Mouse (Mus musculus) heart, postnatal 10 days (tissue): ENCODE measurements around the gene Wdr47. TPM values are rescaled to one million over a fixed set of nuclear protein-coding genes. Genes with fewer than 3 reads are reported as not detected.
"Not testable (repeated sequence)": the region's sequence is repeated elsewhere in the genome, so short reads cannot be mapped to it uniquely, and the experiment has no call there.

Source experiments
- DNase-seq, 2 experiments: peaks; one replicate each; pipeline ENCODE4 v3.0.0; 2021
- intact Hi-C: fragments of 180-260 bp; cut with DNase I; formaldehyde crosslinking; loops from one replicate; pipeline ENCODE4 v1.15.1; 2025
- total RNA-seq, 2 experiments: library from RNA; stranded (reverse); gene quantifications; 2 replicates each; pipeline ENCODE4 v1.2.3; 2021

Wdr47 gene
- total RNA-seq, 2 experiments from 2014 or later: 8.4 to 8.7 TPM

DNA sequence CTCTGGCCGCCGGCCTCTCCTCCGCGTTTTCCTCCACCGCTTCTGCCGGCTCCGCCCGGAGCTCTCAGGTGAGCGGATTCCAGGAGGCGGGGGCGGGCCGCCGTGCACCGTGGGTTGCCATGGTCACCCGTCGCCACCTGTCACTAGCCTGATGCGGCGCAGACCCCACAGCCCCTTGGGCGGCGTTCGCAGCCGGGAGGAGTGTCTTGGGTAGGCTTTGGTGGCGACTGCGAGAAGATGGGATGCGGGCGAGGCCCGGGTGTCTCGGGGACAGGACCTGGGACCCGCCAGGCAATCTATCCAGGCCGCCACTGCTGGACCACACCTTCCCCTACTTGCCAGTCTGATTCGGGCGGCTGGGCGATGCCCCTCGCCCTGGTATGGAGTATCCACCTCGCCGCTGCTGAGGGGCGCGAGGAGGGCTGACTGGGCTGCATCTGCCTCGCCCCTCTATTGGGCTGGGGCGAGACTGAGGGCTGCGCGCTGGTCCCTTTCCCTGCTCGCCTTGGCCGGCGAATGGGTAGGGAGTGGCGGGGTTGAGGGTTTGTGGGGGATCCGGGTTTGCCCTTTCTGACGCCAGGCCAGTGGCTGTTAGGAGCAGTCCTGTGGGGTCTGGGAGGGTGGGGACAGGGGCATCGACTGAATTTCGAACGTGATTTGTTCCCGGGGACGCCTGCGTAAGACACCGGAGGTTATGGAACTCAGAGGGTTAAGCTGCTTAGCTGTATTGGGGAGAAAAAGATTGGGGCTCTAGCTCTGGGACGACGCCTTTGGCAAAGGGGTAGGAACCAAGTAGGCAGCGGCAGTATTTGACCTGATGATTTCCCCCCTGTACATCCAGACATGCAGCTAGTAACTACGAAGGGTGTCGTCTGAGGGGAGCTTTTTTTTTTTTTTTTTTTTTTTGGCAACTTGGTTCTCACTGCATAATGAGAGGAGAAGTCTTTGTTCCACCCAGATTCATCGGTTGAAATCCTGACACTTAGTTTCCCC lies 747 bp downstream of the Wdr47 start:
- intact Hi-C loops: no loop called here

DNA sequence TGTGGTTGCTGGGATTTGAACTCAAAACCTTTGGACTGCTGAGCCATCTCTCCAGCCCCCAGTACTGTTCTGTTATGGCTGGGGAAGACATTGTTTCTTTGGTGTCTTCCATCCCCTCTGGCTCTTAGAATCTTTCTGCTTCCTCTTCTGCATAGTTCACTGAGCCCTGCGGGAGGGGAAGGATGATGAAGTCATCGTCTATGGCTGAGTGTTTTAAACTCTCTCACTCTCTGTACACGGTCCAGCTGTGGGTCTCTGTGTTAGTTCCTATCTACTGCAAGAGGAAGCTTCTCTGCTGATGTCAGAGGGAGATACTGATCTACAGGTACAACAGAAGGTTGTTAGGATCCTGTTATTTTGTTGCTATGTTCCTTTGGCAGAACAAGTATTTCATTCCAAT lies 17.8 kb downstream of the Wdr47 start:
- intact Hi-C loops: no loop called here
- peak; percentile 7 to 15 for DNase-seq

More for the DNA sequence above, 747 bp downstream of the Wdr47 start:
- no peak for DNase-seq

DNA sequence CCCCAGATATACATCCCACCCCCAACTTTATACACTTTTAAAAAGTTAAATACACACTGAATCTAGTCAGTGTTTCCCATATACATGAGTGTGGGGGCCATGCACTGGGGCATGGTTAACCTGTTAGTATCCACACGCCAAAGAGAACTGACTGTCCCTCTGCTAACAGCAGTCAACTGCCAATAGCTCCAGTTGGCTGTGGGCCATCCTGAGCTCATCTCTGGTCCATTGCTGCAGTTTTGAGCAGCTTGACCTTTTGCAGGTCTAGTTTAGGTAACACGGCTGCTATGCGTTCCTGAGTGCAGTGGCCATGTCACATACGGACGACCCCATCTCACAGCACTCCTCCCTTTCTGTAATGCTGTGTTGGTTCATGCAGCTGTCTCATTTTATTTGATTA lies 43.7 kb downstream of the Wdr47 start:
- intact Hi-C loops: no loop called here

DNA sequence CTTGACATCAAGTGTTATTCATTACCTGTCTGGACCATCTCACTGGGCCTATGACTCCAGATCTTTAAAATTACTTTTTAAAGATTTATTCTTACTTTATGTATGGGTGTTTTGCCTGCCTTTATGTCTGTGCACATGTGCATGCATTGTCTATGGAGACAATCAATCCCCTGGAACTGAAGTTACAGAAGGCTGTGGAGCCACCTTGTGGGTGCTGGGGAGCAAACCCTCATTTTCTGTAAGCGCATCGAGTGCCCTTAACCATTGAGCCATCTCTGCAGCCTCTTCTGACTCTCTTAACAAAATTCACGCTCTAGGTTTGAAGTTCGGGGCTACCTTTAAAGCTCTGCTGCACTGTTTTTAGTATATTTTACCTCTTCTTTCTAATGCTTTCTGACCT lies 48.3 kb downstream of the Wdr47 start:
- intact Hi-C loops: no loop called here

More for the DNA sequence above, 43.7 kb downstream of the Wdr47 start:
- DNase-seq: no peak

DNA sequence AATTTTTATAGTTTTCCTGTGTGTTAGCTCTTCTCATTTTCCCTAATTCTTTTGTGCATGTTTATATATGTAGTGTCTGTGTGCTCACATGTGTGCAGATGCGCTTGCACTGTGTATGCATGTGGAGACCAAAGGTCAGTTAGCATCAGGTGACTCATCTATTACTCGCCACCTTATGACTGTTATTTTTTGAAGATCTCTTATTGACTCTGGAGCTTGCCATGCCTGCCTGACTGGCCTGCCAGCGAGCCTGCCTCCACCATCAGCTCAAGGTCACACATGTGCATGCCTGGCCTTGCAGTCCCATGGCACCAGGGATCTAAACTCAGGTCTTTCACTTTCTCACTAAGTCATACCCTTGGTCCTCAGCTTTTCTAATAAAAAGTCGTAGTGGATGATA lies 49.9 kb downstream of the Wdr47 start:
- intact Hi-C loops: no loop called here
- DNase-seq: no peak

More for the DNA sequence above, 48.3 kb downstream of the Wdr47 start:
- no peak for DNase-seq

DNA sequence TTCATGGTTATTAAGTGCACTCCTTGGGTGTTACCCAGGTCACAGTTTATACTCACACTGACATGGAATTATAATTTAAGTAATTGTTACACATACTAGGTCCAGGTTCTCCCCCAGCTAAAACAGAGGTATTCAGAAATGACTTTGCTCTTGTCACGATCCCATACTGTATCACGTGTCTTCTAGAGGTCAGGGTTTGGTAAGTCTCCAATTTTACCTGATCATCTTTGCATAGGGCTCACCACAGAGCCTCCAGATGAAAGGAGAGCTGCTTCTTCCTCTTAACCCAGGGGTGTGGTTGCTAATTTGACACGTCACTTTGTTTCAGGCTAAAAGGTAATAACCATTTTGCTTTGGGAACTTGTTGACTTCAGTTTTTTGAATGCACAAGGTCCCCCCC lies 53.8 kb downstream of the Wdr47 start:
- no peak for DNase-seq
- intact Hi-C loops: no loop called here

DNA sequence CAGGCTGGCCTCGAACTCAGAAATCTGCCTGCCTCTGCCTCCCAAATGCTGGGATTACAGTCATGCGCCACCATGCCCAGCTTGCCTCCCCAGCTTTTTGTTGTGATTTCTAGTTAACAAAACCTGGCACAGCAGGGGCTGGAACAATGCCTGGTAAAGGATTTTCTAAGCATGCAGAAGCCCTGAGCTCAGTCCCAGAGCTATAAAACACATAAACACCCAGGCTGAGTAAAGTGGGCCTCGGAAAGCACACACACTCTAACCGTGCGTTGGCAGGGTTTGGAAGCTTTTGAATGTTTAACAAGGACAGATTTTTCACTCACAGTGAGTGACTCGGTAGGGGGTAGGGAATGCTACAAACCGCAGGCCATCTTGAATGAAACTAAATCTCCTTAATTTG lies 55.0 kb downstream of the Wdr47 start:
- no peak for DNase-seq
- intact Hi-C loops: no loop called here

DNA sequence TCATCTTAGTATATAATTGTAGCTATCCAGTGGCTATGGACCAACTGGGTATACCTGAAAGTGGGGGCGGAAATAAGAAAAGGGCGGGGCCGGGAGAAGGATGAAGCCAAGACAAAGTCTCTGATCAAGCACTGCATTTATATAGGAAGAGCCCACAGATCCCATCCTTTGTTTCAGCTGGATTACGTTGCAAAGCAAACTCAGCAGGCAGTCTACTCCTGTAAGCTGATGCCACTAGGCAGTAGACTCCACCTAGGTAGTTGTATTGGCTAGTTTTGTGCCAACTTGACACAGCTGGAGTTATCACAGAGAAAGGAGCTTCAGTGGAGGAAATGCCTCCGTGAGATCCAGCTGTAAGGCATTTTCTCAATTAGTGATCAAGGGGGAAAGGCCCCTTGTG lies 56.6 kb downstream of the Wdr47 start:
- DNase-seq, intact Hi-C loops: not testable (repeated sequence)

DNA sequence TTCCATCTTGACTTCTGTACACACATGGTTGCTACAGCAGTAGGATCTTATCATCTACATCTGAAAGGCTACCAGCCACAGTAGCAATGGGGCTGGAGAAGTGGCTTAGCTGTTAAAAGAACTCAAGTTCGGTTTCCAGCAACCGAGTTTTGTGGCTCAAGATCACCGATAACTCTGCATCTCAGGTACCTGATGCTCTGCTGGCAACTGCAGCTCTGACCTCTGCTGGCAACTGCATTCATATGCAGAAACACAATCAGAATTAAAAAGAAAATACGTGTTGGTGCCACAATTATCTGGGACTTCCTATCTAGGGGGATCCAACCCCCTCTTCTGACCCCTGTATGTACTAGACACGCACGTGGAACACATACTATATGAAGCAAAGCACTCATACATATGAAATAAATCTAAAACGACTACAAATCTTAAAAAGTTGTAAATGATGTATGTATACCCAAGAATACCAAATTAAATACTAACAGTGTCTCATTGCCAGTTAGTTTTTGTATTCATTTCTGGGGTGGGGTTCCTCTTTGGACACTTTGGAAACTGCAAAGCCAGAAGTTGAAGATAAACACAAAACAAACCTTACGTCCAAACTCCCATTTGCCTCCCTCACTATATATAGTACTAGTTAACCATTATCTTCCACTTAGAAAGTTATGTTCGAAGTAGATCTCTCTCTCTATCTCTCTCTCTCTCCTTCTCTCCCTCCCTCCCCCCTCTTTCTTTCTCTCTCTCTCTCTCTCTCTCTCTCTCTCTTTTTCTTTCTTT lies 62.0 kb downstream of the Wdr47 start:
- intact Hi-C loops: loop anchor here (5.0 kb wide), 1 partner anchor 81 kb away; the partner anchor contains the start of gene Taf13
- DNase-seq: no peak

DNA sequence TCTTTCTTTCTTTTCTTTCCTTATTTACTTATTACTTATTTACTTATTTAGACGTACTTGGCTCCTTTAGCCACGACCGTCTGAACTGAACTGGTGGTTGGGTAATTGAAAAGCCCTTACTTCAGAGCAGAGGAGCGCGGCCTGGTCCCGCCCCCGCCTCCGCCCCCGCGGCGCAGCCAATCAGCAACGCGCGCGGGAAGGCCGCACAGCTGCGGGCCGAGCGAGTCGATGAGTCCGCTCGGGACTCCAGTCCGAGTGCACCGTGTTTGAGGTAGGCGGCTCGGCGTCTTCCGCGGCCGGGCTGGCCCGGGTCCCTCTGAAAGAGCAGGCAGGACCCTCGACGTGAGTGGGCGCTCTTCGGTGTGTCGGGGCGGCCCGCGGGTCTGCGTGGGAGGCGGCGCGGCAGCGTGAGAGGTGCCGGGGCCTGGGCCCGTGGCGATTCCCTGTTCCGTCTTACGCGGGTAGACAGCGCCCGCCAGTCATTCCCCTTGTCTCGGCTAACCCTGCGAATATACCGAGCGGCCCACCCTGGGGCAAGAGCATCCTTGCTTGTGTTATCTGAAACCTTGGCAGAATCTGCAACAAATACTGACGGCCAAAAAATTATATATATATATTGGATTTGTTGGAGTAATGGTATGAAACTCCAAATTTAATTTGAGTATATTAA lies 62.8 kb downstream of the Wdr47 start, which contains the start of gene Clcc1:
Gene Clcc1, plus strand, starts transcription at position 204 of the 670 bp plus-strand sequence.
- peak; percentile 98 for DNase-seq
- intact Hi-C loops: loop anchor here (5.0 kb wide), 1 partner anchor 82 kb away; the partner anchor contains the start of gene Taf13

DNA sequence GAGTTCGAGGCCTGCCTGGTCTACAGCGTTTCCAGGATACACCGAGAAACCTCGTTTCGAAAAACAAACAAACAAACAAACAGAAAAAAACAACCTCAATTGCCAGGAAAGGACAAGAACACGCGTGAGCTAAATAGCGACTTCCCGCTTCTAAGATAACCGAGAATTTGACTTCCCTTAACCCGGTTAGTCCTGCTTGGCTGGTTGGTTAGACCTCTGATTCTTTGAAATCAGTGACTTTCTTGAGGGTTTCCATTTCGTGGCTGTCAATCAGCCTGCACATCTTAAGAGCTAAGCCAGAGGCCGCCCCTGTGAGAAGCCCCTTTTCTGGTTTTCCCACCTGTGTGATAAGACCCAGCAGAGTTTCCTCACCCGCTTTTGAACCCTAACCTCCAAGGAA lies 63.5 kb downstream of the Wdr47 start:
- DNase-seq: no peak
- intact Hi-C loops: loop anchor here (5.0 kb wide), 1 partner anchor 82 kb away; the partner anchor contains the start of gene Taf13

DNA sequence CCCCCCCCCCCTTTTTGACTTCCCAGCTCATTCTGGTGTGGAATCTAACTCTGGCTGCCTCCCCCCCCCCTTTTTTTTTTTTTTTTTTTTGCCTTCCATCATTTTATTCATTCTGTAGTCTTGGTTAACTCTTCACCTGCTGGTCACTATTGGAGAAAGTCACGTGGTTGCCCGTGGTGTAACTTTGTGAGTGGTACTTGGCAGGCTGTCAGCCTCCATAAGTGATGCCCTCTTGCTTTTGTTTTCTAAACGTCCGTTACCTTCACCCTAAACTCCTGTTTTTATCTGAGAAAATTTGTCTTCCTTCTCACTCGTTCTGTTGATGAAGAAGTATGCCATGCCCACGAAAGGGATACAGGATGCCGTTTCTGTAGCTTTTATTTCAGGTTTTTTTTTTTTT lies 64.4 kb downstream of the Wdr47 start:
- intact Hi-C loops: no loop called here

DNA sequence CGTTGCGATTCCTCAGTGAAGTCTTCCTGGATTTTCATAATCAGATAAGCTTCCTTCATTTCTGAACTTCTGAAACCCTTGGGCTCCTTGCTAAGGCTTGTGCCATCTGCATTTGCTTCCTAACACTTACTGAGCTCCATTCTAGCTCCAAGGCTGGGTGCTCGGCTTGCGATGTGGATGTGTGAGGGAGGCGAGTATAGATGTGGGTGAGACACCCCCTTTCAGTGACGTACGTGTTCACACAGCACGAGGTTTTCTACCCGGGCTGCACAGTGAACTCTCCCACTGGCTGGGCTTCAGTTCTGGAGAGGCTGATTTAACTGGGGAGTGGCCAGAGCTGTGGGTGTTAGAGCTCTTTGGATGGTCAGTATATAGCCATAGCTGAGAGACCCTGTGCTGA lies 67.5 kb downstream of the Wdr47 start:
- intact Hi-C loops: no loop called here
- DNase-seq: no peak

More for the DNA sequence above, 64.4 kb downstream of the Wdr47 start:
- no peak for DNase-seq

DNA sequence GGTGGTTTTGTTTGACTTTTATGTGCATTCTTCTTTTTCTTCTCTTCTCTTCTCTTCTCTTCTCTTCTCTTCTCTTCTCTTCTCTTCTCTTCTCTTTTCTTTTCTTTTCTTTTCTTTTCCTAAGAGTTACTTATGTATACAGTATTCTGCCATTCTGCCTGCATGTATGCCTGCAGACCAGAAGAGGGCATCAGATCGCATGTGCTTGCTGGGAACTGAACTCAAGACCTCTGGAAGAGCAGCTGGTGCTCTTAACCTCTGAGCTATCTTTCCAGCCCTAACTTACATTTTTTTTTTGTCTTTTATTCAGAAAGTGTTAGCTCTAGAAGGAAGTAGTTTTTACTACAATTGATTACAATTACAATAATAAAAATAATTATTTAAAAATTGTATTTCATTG lies 69.9 kb downstream of the Wdr47 start:
- DNase-seq: no peak
- intact Hi-C loops: no loop called here

DNA sequence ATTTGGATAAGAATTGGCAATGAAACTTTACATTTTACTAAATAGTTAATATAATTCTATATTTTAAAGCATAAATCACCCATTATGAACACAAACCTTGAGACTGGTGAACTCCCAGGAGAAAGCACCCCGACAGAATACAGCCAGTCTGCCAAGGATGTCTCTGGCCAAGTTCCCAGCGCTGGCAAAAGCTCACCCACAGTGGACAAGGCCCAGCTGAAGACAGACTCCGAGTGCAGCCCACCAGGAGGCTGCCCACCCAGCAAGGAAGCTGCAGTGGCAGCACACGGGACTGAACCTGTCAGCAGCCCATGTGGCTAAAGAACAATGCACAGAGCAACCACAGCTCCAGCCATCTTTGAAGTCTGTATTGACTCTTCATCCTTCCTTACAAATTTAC lies 85.5 kb downstream of the Wdr47 start:
- DNase-seq: no peak
- intact Hi-C loops: no loop called here

DNA sequence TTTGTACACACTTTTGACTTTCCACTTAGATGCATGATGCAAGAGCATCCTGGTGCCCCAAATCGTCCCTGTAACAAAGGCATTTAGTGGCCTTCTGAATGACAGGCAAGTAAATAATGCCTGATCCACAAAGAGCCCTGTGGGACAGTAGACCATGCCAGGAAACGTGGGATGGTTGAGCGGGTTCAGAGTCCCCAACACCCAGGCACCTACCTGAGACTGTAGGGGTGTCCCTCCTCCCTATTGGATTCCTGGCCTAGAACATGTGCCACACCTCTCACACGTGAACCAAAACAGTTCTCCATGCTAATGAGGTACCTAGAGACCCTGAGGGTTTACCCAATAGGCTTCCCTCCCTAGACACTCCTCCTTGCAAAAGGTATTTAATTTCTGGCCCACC lies 89.9 kb downstream of the Wdr47 start:
- DNase-seq: no peak
- intact Hi-C loops: no loop called here

DNA sequence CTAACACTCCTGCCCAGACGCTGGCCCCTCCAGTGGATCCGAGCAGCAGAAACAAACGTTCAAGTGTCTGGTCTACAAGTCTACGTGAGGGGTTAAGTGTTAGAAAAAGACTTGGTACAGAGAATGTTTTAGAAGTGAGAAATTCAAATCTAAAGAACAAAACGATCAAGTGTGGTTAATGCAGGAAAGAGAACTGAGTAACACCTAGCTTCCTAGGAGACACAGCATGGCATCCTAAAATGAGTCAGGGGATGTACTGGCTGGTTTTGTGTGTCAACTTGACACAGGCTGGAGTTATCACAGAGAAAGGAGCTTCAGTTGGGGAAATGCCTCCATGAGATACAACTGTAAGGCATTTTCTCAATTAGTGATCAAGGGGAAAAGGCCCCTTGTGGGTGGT lies 92.5 kb downstream of the Wdr47 start:
- DNase-seq, intact Hi-C loops: not testable (repeated sequence)

DNA sequence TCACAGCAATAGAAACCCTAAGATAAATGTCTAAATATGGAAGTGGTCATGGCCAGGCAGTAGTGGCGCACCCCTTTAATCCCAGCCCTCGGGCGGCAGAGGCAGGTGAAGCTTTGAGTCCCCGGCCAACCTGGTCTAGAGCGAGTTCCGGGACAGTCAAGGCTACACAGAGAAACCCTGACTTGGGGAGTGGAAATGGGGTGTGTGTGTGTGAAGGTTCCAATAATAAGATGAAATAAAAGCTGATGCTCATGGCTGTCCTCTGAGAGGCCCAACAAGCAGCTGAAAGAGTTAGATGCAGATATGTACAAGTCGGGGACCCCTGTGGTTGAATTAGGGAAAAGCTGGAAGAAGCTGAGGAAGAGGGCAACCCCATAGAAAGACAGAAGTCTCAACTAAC lies 94.6 kb downstream of the Wdr47 start:
- intact Hi-C loops: no loop called here
- no peak for DNase-seq

DNA sequence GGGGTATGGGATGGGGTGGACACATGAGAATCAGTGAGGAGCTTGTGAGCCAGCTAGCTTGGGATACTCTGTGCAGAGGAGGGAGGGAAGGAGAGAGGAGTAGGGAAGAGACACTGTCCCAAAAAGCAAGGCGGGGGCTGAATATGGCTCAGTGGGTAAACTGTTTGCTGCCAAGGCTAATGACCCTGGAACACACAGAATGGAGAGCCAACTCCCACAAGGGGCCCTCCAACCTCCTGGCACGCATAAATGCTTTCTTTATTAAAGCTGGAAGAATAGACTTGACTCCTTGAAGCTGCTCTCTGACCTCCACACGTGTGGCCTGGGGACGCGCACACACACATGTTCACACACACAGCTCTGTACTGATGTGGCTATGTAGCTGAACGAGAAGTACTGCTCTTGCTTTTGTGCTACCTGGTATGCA lies 97.9 kb downstream of the Wdr47 start:
- DNase-seq: no peak
- intact Hi-C loops: no loop called here

DNA sequence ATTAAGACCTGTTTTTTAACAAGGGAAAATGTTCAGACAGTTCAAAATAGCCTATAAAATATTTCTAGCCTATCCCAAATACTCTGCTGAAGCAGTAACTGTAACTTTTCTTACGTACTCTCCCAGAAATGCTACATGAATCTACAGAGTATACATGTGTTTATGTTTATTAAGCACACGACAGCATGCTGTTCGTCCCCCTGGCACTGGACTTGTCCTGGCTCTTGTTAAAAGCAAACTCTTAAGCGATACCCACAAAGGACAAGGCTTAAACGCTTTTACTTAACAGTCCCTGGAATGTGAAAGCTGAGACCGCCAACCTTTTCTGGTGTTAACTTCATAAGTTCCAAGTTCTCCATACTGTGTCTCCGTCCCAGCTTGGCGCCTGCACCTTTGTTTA lies 98.4 kb downstream of the Wdr47 start:
- intact Hi-C loops: no loop called here

DNA sequence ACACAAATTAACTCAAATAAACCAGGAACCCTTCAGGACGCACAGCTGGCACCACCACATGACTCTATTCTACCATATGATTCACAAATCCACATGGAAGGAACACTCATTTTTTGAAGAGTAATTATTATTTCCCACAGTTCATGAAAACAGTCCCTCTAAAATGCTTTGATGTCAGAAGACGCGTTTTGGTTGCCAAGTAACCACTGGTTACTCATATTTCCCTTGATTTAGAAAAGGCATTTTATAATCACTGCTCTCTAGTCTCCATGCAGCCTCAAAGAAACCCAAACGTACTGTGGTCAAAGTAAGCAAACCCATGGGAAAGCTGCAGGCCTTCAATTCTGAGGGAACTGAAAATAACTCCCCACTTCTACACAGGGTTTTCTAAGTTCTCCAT lies 98.9 kb downstream of the Wdr47 start:
- intact Hi-C loops: no loop called here
- DNase-seq: no peak

More for the DNA sequence above, 98.4 kb downstream of the Wdr47 start:
- no peak for DNase-seq
